Mouse (Mus musculus): ENCODE measurements around the gene Olfr143. TPM values are rescaled to one million over a fixed set of nuclear protein-coding genes. Genes with fewer than 3 reads are reported as not detected.

The Olfr143 gene
- not detected for polyA plus RNA-seq (2017; shearing (Covaris generic))

GRCm38 (mm10) chr9:38252474-38252873, at the start of gene Olfr143:
Olfr143 (plus strand) TSS chr9:38252774.

GRCm38 (mm10) chr9:38208065-38208464, 44.5 kb upstream of the Olfr143 start, which contains the start of gene Olfr893:
Olfr893 (plus strand) TSS chr9:38208365.

GRCm38 (mm10) chr9:38217755-38218154, 34.8 kb upstream of the Olfr143 start, which contains the start of gene Olfr894:
Olfr894 (plus strand) TSS chr9:38218055.

GRCm38 (mm10) chr9:38267551-38267950, 15.0 kb downstream of the Olfr143 start, which contains the start of gene Olfr895:
Olfr895 (plus strand) TSS chr9:38267851.

GRCm38 (mm10) chr9:38290807-38291206, 38.2 kb downstream of the Olfr143 start, which contains the start of gene Olfr896-ps1:
Olfr896-ps1 (plus strand) TSS chr9:38291107.

Other genes starting within 250 kb of the Olfr143 start
- not detected for gene Olfr883, start 227.0 kb upstream of the Olfr143 start, polyA plus RNA-seq (2017; shearing (Covaris generic))
- not detected for gene Olfr884, start 206.2 kb upstream of the Olfr143 start, polyA plus RNA-seq (2017; shearing (Covaris generic))
- gene Olfr885, start 191.5 kb upstream of the Olfr143 start, polyA plus RNA-seq (2017; shearing (Covaris generic)): not detected
- 0.56 TPM for gene Olfr887, start 168.7 kb upstream of the Olfr143 start, polyA plus RNA-seq (2017; shearing (Covaris generic))
- not detected for gene Olfr888, start 144.6 kb upstream of the Olfr143 start, polyA plus RNA-seq (2017; shearing (Covaris generic))
- not detected for gene Olfr889, start 137.6 kb upstream of the Olfr143 start, polyA plus RNA-seq (2017; shearing (Covaris generic))
- 0.55 TPM for gene Olfr890, start 110.3 kb upstream of the Olfr143 start, polyA plus RNA-seq (2017; shearing (Covaris generic))
- not detected for gene Olfr891, start 72.0 kb upstream of the Olfr143 start, polyA plus RNA-seq (2017; shearing (Covaris generic))
- gene Olfr893, start 44.4 kb upstream of the Olfr143 start, polyA plus RNA-seq (2017; shearing (Covaris generic)): not detected
- not detected for gene Olfr894, start 34.7 kb upstream of the Olfr143 start, polyA plus RNA-seq (2017; shearing (Covaris generic))
- not detected for gene Olfr895, start 15.1 kb downstream of the Olfr143 start, polyA plus RNA-seq (2017; shearing (Covaris generic))
- not detected for gene Olfr896-ps1, start 38.3 kb downstream of the Olfr143 start, polyA plus RNA-seq (2017; shearing (Covaris generic))
- not detected for gene Olfr25, start 76.3 kb downstream of the Olfr143 start, polyA plus RNA-seq (2017; shearing (Covaris generic))
- 0.34 TPM for gene Olfr898, start 95.6 kb downstream of the Olfr143 start, polyA plus RNA-seq (2017; shearing (Covaris generic))
- not detected for gene Olfr250, start 114.1 kb downstream of the Olfr143 start, polyA plus RNA-seq (2017; shearing (Covaris generic))
- 0.17 TPM for gene Olfr251, start 124.3 kb downstream of the Olfr143 start, polyA plus RNA-seq (2017; shearing (Covaris generic))
- not detected for gene Olfr147, start 148.9 kb downstream of the Olfr143 start, polyA plus RNA-seq (2017; shearing (Covaris generic))
- not detected for gene Olfr901, start 176.7 kb downstream of the Olfr143 start, polyA plus RNA-seq (2017; shearing (Covaris generic))
- not detected for gene Olfr902, start 194.9 kb downstream of the Olfr143 start, polyA plus RNA-seq (2017; shearing (Covaris generic))
- 0.12 TPM for gene Olfr904, start 210.4 kb downstream of the Olfr143 start, polyA plus RNA-seq (2017; shearing (Covaris generic))
- gene Olfr905, start 218.3 kb downstream of the Olfr143 start, polyA plus RNA-seq (2017; shearing (Covaris generic)): 0.20 TPM
- gene Olfr906, start 234.3 kb downstream of the Olfr143 start, polyA plus RNA-seq (2017; shearing (Covaris generic)): not detected
- gene Olfr907, start 243.0 kb downstream of the Olfr143 start, polyA plus RNA-seq (2017; shearing (Covaris generic)): not detected

Measured in effector memory CD4-positive, alpha-beta T cell, adult 7 months (primary cell).